Mouse (Mus musculus) kidney, postnatal 0 days (tissue): Measurements from ENCODE around the gene Rab11fip5. TPM values are rescaled to one million over a fixed set of nuclear protein-coding genes. Genes with fewer than 3 reads are reported as not detected.

Experiments used
- ATAC-seq: fragments of 200-750 bp; cut with Nextera tagmentation; replicated peaks from 2 replicates; pipeline ENCODE4 v1.8.0; 2017; ENCODE audit warnings: low read depth, moderate number of reproducible peaks, moderate TSS enrichment, moderate library complexity; ENCODE audit not compliant: low FRiP score
- DNase-seq: peaks from one replicate; pipeline ENCODE4 v3.0.0-alpha.2; 2016; ENCODE audit warnings: low spot score
- H3K27ac ChIP-seq: fragments of 300-500 bp; sonication (generic); 2 replicates; pipeline ENCODE4 v1.5.1; 2014; ENCODE audit warnings: mild to moderate bottlenecking
- H3K27me3 ChIP-seq: fragments of 300-500 bp; sonication (generic); 2 replicates; pipeline ENCODE4 v1.6.1; 2014; ENCODE audit warnings: low read length, mixed read lengths; ENCODE audit not compliant: insufficient read depth
- H3K36me3 ChIP-seq: fragments of 300-500 bp; sonication (generic); 2 replicates; pipeline ENCODE4 v1.6.1; 2014; ENCODE audit warnings: low read length, mixed read lengths; ENCODE audit not compliant: insufficient read depth
- H3K4me1 ChIP-seq: fragments of 300-500 bp; sonication (generic); replicated peaks from 2 replicates; pipeline ENCODE4 v1.6.1; 2014; ENCODE audit warnings: antibody characterized with exemption, low read length, mixed read lengths; ENCODE audit not compliant: insufficient read depth
- H3K4me2 ChIP-seq: fragments of 300-500 bp; sonication (generic); 2 replicates; pipeline ENCODE4 v1.6.1; 2014; ENCODE audit warnings: mild to moderate bottlenecking, low read length, moderate library complexity, mixed read lengths
- H3K4me3 ChIP-seq: fragments of 300-500 bp; sonication (generic); replicated peaks from 2 replicates; pipeline ENCODE4 v1.5.1; 2014; ENCODE audit warnings: low read depth, low read length
- H3K9ac ChIP-seq: fragments of 300-500 bp; sonication (generic); 2 replicates; pipeline ENCODE4 v1.6.1; 2014; ENCODE audit warnings: low read depth, low read length
- H3K9me3 ChIP-seq: fragments of 300-500 bp; sonication (generic); replicated peaks from 2 replicates; pipeline ENCODE4 v1.6.1; 2016; ENCODE audit warnings: low read length, inconsistent platforms, mixed read lengths
- CTCF ChIP-seq: IDR thresholded peaks from 2 replicates; pipeline ENCODE4 v1.5.1; 2016; ENCODE audit warnings: antibody characterized with exemption, low read depth, mild to moderate bottlenecking, moderate library complexity
- WGBS: fragments of 180-500 bp; shearing (Covaris S2); extraction: QIAGEN DNeasy Blood & Tissue Kit; methylation state at CpG from one replicate; pipeline ENCODE4 v1.1.7; 2014; 5-methylcytosine and 5-hydroxymethylcytosine counted together
- polyA plus RNA-seq: library from polyadenylated mRNA; unstranded; fragments of >200 nt; fragmentation: Nextera tagmentation; extraction: Ambion mirVana; gene quantifications from 2 replicates; pipeline ENCODE4 v1.2.1, GENCODE M21; 2015

The Rab11fip5 gene
- polyA plus RNA-seq, 1 experiment from 2014 or later, result 21.0 TPM

DNA sequence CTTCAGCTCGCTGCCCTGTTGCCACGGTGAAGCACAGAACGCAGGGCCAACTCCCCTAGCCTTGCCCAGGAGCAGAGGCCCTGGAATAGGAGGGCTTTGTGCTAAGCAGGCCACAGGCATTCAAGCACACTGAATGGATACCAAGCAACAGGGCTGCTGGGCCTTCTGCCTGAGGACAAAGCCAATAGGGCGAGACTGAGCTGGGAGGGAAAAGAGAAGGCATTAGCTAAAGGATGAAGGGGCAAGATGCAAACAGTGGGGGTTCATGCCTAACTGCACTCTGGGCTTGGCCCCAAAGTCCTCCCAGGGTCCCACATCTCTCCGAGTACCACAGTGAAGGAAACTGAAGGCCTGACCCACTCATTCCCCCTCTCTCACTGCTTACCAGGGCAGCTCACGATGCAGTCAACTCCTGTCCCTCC is 54.0 kb downstream of the Rab11fip5 start:
- Histone ChIP-seq H3K27ac (no peak overlapping the region), H3K4me3 (no peak overlapping the region), H3K36me3 (no peaks in the 10 kb centered on the region), H3K4me2 (no peak overlapping the region), H3K9ac (no peak overlapping the region), H3K27me3 (no peaks in the 10 kb centered on the region), H3K9me3 (no peaks in the 10 kb centered on the region), H3K4me1 (no peaks in the 10 kb centered on the region)
- TF ChIP-seq CTCF, result no peak
- no peak for ATAC-seq
- WGBS, result 73% methylated on average over 6 of the region's 6 CpGs
- no peak for DNase-seq

DNA sequence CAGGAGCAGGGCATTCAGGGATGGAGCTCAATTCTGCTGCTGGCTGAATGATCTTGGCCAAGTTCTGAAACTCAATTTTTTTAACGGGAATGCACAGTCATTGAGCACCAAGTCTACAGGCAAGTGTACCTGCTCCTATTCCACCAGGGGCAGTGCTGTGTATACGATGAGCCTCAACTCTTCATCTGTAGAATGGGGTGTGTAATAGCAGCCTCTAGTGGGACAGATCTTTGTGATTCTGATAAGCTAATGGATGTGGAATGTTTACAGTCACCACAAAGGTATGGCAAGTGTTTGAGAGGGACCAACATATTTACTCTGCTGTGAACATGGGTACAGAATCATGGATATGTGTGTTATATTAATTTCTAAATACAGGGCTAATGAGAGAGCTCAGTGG is 58.2 kb downstream of the Rab11fip5 start:
- DNase-seq (no peak), ATAC-seq (no peak)
- Histone ChIP-seq H3K27ac (no peak overlapping the region), H3K9ac (no peak overlapping the region), H3K9me3 (no peaks in the 10 kb centered on the region), H3K27me3 (no peaks in the 10 kb centered on the region), H3K36me3 (no peaks in the 10 kb centered on the region), H3K4me2 (no peak overlapping the region), H3K4me3 (no peak overlapping the region), H3K4me1 (no peaks in the 10 kb centered on the region)
- TF ChIP-seq CTCF, result no peak
- 87% methylated on average over 2 of the region's 2 CpGs for WGBS

DNA sequence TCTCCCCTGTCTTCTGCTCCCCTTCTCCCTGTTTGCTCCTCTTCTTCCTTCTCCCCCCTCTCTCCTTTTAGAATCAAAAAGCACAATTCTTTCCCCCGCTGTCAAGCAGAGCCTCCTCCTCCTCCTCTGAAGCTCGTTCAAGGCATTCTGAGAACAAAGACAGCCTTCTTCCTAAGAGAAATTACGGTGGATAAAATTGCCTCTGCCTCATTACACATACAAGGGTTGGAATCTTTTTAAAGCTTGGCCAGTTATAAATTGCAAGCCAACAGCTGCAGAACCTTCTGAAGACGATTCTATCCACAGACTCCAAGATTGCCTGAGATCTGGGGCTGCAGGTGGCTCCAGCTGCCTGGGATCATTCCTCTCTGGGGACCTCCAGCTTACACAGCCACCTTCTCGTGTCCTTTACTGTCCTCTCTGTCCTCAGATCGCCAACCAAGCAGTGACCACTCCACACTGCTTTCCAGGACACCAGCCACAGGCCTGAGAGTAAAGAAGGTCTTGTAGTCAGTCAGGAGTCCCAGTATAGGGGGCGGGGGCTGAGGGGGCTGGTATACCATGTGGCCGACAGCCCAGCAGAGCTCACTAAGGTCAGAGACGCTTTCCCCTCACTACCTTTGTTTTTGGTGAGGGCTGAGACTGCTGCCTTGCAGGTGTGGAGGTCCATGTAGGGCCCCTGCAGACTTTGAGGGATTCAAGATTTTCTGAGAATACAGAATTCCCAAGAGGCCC is 60.2 kb downstream of the Rab11fip5 start:
- 30% methylated on average over 9 of the region's 9 CpGs for WGBS
- Histone ChIP-seq H3K27me3 (no peaks in the 10 kb centered on the region), H3K36me3 (no peaks in the 10 kb centered on the region), H3K4me1 (no peaks in the 10 kb centered on the region), H3K4me3 (no peak overlapping the region), H3K4me2 (no peak overlapping the region), H3K9ac (no peak overlapping the region), H3K27ac (no peak overlapping the region), H3K9me3 (no peaks in the 10 kb centered on the region)
- DNase-seq (no peak), ATAC-seq (no peak)
- TF ChIP-seq CTCF, result no peak

DNA sequence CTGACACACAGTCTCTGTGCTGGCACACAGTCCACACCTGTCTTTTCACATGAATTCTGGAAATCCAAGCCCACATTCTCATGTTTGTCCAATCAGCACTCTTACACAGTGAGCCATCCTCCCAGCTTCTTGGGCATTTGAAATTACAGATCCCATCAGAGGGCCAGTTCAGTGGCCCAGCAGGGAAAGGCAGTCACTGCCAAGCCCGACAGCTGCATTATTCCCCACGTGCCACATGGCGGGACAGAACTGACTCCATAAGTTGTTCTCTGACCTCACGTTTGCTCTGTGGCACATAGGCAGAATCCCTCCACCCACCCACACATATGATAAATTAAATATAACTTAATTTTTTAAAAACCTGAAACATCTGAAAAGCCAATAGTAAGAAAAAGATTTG is 66.5 kb downstream of the Rab11fip5 start:
- no peak for TF ChIP-seq CTCF
- Histone ChIP-seq H3K4me1 (no peaks in the 10 kb centered on the region), H3K36me3 (no peaks in the 10 kb centered on the region), H3K27me3 (no peaks in the 10 kb centered on the region), H3K9me3 (no peaks in the 10 kb centered on the region), H3K27ac (no peak overlapping the region), H3K9ac (no peak overlapping the region), H3K4me2 (no peak overlapping the region), H3K4me3 (no peak overlapping the region)
- DNase-seq, result no peak
- ATAC-seq, result no peak
- WGBS, result 70% methylated on average over 4 of the region's 4 CpGs

DNA sequence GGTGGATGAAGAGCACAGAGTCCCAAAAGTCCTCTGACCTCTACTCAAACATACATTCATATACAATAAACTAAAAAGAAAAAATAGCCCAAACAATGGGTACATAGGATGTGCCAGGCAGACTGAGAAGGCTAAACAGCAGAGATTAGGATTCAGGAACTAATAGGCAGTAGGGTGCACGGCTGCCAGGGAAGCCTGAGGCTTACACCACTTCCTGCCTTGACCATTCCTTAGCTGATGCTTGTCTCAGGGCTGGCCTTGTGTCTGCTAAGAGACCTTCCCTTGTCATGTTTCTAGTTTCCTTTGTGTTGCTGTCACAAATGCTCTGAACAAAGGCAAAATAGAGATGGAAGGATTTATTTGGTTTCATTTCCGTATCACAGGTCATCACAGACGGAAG is 68.1 kb downstream of the Rab11fip5 start:
- Histone ChIP-seq H3K9me3 (no peaks in the 10 kb centered on the region), H3K4me1 (no peaks in the 10 kb centered on the region), H3K4me2 (no peak overlapping the region), H3K4me3 (no peak overlapping the region), H3K27ac (no peak overlapping the region), H3K27me3 (no peaks in the 10 kb centered on the region), H3K36me3 (no peaks in the 10 kb centered on the region), H3K9ac (no peak overlapping the region)
- 86% methylated on average over 3 of the region's 3 CpGs for WGBS
- ATAC-seq, result no peak
- TF ChIP-seq CTCF, result no peak
- no peak for DNase-seq

DNA sequence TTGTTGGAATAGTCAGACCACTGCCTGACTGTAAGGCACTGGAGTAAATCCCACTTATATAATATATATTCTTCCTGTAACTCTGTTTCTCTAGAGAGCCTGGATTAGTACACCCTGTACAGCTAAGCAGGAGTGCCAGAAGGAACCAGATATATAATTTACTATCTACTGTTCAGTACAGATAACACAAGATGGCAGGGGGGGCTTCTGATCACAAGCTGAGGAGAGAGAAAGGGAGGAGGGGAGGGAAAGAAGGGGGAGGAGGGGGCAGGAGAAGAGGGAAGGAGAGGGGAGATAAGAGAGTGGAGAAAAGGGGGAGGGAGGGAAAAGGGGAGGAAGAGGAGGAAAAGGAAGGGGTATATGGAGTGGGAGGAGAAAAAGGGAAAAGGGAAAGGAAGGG is 68.6 kb downstream of the Rab11fip5 start:
- H3K36me3 ChIP-seq, result no peaks in the 10 kb centered on the region
- H3K27me3 ChIP-seq, result no peaks in the 10 kb centered on the region
- DNase-seq (no peak), ATAC-seq (no peak)
- no peak overlapping the region for H3K9ac ChIP-seq
- H3K4me2 ChIP-seq, result no peak overlapping the region
- H3K4me1 ChIP-seq, result no peaks in the 10 kb centered on the region
- no peak for TF ChIP-seq CTCF
- no peak overlapping the region for H3K27ac ChIP-seq
- H3K9me3 ChIP-seq, result no peaks in the 10 kb centered on the region
- H3K4me3 ChIP-seq, result no peak overlapping the region

DNA sequence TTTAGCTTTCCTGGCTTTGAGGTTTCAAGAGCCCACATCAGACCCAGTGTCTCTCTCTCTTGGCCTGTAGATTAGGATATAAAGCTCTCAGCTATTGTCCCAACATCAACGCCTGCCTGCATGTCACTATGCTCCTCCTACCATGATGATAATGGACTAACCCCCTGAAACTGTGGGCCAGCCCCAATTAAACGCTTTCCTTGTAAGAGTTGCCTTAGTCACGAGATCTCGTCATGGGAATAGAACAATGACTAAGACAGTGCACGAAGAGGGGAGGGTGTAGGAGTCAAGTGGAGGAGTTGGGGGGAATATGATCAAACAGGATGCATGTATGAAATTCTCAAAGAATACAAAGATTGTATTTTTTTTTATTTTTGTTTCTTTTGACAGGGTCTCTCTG is 69.5 kb downstream of the Rab11fip5 start:
- Histone ChIP-seq H3K4me1 (no peaks in the 10 kb centered on the region), H3K9me3 (no peaks in the 10 kb centered on the region), H3K4me2 (no peak overlapping the region), H3K4me3 (no peak overlapping the region), H3K9ac (no peak overlapping the region), H3K36me3 (no peaks in the 10 kb centered on the region), H3K27me3 (no peaks in the 10 kb centered on the region), H3K27ac (no peak overlapping the region)
- DNase-seq (no peak), ATAC-seq (no peak)
- no peak for TF ChIP-seq CTCF
- WGBS, result 82% methylated on average over 5 of the region's 5 CpGs
